In genomic region chr10:38884641-38885040, GRCm38 (mm10) we compare ENCODE assay signal across 12 mouse cellular contexts.
A peak's percentile ranks its signal among the peaks of the same experiment; 100 is the strongest.
DNase-seq lines count a peak whose midpoint lies in the region; ATAC-seq and TF ChIP-seq lines count a peak whose summit lies in the region.
"Had no signal": no experiment of that assay in that cellular context is flagged by ENCODE, and none has a peak within 500 bp of the region (broad histone marks: within the 10 kb centered on the region; RNA-seq: fewer than 3 reads in every experiment).

No protein-coding gene starts in this region.

- no peaks in the 10 kb centered on the region; the same call in 1 of the 2 replicates for H3K4me1 ChIP-seq in lung, postnatal 0 days (ENCODE audit: insufficient read depth, low read depth, low read length)
- H3K4me1 ChIP-seq in intestine, embryonic 15.5 days (replicated peaks) = no peaks in the 10 kb centered on the region

- no peaks in the 10 kb centered on the region for H3K36me3 ChIP-seq in lung, postnatal 0 days (ENCODE audit: insufficient read depth, low read length)
- H3K36me3 ChIP-seq in intestine, embryonic 15.5 days = no peaks in the 10 kb centered on the region
- H3K36me3 ChIP-seq: heart, embryonic 10.5 days had no signal

- 59% methylated on average over 4 of the region's 4 CpGs for WGBS in lung, postnatal 0 days
- WGBS in intestine, embryonic 15.5 days = 81% methylated on average over 4 of the region's 4 CpGs

- 0 out of 2 replicates have a peak overlapping the region, but pooled peaks have one; percentile 12 for H3K27ac ChIP-seq in lung, postnatal 0 days (ENCODE audit: low read length)
- no peak overlapping the region for H3K27ac ChIP-seq in intestine, embryonic 15.5 days
- H3K27ac ChIP-seq: heart, embryonic 10.5 days; hindbrain, embryonic 14.5 days; left cerebral cortex, adult 2 months had no signal

- H3K27me3 ChIP-seq in lung, postnatal 0 days (replicated peaks; ENCODE audit: insufficient read depth, low read length) = no peaks in the 10 kb centered on the region
- no peaks in the 10 kb centered on the region for H3K27me3 ChIP-seq in intestine, embryonic 15.5 days (replicated peaks)

- no peak for ATAC-seq in lung, postnatal 0 days
- ATAC-seq in inflammation-experienced regulatory T-cells, adult 6 months = peak; percentile 93
- no peak for ATAC-seq in intestine, embryonic 15.5 days

- H3K4me3 ChIP-seq in lung, postnatal 0 days (ENCODE audit: low read depth, low read length) = no peak overlapping the region
- H3K4me3 ChIP-seq in intestine, embryonic 15.5 days (replicated peaks) = no peak overlapping the region
- H3K4me3 ChIP-seq: erythroblast, embryonic 14.5 days; heart, embryonic 10.5 days; left cerebral cortex, adult 2 months had no signal

- TF ChIP-seq CTCF in lung, postnatal 0 days (IDR thresholded peaks at IDR 0.05) = no peak

- H3K4me2 ChIP-seq in lung, postnatal 0 days (replicated peaks; ENCODE audit: low read depth, low read length) = no peak overlapping the region
- H3K4me2 ChIP-seq in intestine, embryonic 15.5 days (replicated peaks) = no peak overlapping the region
- H3K4me2 ChIP-seq: hindbrain, embryonic 14.5 days had no signal

- H3K9ac ChIP-seq in lung, postnatal 0 days (replicated peaks; ENCODE audit: low read depth) = no peak overlapping the region
- no peak overlapping the region for H3K9ac ChIP-seq in intestine, embryonic 15.5 days
- H3K9ac ChIP-seq: hindbrain, embryonic 14.5 days had no signal

- DNase-seq in lung, postnatal 0 days (ENCODE audit: low spot score) = no peak
- DNase-seq in lung, postnatal 4 days = no peak
- DNase-seq in T-cell, adult 2 months (ENCODE audit: low spot score) = peak; percentile 69
- peak; percentile 56 for DNase-seq in thymus, postnatal 0 days (ENCODE audit: low spot score)
- DNase-seq in cerebellum, adult 11-12 months = no peak
- DNase-seq in adrenal gland, adult 18-20 months (ENCODE audit: low spot score in 2 of 2) = no peak

- no peak for TF ChIP-seq EP300 in lung, postnatal 0 days (IDR thresholded peaks at IDR 0.05)

- no peaks in the 10 kb centered on the region for H3K9me3 ChIP-seq in lung, postnatal 0 days (ENCODE audit: low read length)
- no peaks in the 10 kb centered on the region for H3K9me3 ChIP-seq in intestine, embryonic 15.5 days
- H3K9me3 ChIP-seq: heart, embryonic 10.5 days had no signal

Comparison
In these comparisons a context has a peak if more than half of its experiments do, and no peak if none do; other contexts are left out.
1. DNase-seq: peak in T-cell, adult 2 months (single experiment) and thymus, postnatal 0 days (single experiment); none in lung, postnatal 0 days (single experiment), lung, postnatal 4 days (0 of 2), cerebellum, adult 11-12 months (single experiment) and adrenal gland, adult 18-20 months (0 of 2).